Mouse (Mus musculus) spleen, postnatal 36 days (tissue): ENCODE measurements around the gene Teddm1b.

Source experiments
- DNase-seq, 2 experiments: peaks; one replicate each; pipeline ENCODE4 v3.0.0; 2022; ENCODE audit warnings: low spot score in 2 of 2, mixed read lengths in 1 of 2

Gene Teddm1b

DNA sequence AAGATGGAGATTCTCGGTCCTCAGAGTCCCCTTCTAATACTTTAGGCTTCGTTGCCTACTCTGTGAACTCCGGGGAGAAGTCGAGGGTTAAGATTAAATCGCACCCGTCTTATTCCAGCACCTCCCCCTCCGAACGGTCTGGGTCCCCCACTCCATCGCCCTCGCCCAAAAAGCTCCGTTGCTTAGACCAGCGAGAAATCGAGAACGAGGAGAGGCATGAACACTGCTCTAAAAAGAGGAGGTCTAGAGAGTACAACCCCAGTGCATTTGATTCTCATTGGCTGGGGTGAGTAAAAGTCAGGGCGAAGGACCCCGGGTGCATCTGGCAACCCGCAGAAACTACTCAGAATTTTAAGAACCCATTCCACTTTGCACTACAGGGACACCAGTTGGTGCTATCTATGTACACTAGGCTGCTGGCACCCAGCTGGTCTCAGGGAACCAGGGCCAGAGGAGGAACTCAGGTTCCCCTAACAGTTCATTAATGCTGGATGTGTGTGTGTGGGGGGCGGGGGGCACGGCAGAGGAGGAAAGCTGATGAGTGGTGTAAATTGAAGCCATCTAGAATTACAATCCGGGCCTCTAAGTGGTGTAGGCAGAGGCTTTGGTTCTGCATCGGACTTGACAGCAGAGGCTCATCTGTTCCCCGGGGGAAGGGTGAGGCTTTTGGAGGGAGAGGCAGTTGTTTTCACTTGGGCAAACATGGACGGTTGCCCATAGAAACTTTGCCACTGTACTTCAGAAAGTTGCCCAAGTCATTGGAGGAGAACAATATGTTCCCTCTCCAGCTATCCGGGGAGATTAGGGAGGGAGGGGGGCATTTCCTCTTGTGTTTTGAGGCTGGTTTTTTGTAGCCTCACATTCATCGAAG, 26.9 kb downstream of the Teddm1b start:
- peak; percentile 24 to 27 for DNase-seq

DNA sequence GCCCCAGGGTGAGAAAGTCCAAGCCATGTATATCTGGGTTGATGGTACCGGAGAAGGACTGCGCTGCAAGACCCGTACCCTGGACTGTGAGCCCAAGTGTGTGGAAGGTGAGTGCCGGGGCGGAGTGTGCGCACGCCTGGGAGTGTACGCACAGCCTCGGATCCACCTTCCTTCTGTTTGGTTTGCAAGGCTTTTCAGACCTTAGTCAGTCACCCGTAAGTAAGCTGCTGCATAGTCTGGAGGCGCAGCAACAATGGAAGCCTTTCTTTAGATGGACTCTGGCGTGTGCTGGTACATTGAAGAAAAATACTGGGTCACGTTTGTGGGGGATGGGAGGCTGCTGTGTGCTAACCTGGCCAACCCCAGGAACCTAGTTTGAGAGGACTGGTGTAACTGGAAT, 28.9 kb downstream of the Teddm1b start:
- DNase-seq = no peak

DNA sequence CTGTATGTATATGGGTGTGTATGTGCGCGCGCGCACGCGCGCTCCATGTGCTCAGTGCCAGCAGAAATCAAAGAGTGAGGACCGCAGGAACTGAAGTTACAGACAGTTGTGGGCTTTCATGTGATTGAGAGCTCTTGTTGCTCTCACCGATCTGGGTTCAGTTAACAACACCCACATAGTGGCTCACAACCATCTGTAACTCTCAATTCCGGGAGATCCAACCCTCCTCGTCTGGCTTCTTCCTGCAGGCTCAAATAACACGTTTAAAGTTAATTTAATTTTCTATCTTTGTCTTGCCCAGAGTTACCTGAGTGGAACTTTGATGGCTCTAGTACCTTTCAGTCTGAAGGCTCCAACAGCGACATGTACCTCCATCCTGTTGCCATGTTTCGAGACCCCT, 30.1 kb downstream of the Teddm1b start:
- no peak for DNase-seq

DNA sequence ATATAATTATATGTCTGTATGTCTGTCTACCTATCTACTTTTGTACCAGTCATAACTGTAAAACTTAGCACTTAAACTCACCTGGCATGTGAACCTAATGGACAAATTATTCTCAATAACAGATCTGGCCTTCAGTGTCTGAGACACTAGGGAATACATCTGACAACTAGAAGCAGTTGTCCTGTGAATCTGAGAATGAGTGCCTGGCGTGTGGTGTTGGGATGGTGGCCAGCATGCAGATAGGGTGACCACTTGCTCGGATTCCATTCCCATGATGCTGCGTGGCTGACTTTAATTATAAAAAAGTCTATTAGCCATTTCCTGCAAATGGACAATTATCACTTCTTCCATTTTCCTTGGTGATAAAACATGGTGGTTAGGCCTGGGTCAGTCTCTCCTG, 31.7 kb downstream of the Teddm1b start:
- no peak for DNase-seq

DNA sequence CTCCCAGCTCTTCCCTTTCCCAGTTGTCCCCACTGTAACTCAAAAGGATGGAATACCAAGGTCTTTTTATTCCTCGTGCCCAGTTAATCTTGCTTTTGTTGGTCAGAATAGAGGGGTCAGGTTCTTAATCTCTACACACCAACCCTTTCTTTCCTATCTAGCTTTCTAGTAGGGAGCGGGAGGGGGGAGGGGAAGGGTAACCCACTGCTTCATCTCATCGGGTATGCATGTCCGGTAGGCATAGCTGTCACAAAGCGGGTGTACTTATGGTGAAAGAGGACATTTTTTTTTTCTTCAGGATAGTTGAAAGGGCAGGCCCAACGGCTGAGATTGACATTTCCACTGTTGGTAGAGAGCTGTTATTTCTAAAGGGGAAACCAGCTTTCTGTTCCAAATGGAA, 34.1 kb downstream of the Teddm1b start:
- no peak for DNase-seq

DNA sequence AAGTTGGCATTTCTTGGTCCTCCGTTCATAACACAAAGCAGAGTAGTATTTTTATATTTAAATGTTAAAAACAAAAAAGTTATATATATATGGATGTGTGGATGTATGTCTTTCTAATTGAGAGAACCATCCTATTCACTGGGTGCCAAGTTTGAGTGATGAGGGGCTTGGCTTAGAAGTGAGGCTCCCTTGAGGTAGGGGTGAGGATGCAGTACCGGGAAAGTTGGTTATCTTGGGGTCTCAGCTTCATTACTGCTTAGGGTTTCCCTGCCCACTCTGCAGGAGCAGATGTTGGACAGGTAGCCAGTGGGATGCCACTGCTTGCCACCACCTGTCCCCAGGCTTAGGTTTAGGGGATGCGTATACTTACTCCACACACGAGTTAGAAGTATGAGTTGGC, 34.6 kb downstream of the Teddm1b start:
- DNase-seq = no peak

DNA sequence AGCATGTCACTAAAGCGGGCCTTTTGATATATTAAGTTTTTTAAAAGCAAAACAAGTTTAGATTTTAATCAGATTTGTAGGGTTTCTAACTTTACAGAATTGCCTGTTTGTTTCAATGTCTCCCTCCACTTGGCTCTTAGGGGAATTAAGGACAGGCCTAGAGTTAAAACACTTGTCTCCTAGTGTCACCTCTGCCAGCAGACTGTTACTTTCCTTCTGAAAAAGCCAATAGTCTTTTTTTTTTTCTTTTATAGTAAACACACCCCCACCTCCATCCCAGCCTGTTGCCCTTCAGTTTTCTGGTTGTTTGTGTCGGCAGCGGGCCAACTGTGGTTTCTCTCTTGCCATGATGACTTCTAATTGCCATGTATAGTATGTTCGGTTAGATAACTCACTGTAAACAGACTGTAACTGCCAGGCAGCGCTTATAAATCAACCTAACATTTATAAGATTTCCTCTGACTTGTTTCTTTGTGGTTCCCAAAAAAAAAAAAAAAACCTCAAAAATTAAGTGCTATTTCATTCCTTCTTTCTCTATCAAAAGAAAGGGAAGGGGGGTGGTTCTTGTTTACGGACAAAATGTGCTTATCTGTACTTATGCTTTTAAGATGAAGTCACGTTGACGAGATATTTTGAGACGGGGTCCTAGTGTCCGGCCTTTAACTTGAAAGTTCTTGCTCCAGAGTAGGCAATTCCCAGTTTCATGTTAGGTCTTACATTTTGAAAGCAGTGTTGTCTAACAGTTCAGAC, 35.2 kb downstream of the Teddm1b start:
- peak in 1 of 2 experiments; percentile 44 for DNase-seq

DNA sequence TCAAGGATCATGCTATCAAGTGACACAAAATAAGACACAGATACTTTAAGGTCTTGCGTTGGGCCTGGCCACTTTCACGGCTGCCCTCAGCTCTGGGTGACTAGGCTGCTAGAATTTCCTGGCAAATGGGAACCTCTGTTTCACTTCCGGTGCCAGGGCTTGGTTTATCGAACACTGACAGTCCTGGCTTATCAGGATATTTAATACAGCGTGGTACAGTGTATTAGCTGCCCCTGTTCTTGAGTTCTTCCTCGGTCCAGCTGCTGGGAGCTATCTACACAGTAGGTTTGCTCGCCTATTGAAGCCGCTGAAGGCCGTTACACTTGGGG, 35.8 kb downstream of the Teddm1b start:
- peak in 1 of 2 experiments; percentile 22 for DNase-seq

DNA sequence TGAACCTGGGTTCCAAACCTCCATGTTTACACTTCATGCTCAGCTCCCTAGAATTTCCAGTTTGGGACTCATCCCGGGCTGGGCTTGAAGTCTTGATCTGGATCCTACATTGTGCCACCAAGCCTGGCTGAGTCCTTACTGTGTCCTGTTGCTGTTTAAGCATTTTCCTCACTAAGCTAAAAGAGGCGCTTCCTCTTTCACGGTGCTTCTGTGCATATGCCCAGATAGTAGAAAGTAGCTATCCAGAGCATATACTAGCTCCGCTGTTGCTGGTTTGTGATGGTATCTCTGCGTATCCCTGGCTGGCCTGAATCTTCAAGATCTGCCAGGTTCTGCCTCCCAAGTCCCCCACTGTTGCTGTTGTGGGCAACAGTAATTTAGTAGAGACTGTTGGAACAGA, 36.3 kb downstream of the Teddm1b start:
- no peak for DNase-seq

DNA sequence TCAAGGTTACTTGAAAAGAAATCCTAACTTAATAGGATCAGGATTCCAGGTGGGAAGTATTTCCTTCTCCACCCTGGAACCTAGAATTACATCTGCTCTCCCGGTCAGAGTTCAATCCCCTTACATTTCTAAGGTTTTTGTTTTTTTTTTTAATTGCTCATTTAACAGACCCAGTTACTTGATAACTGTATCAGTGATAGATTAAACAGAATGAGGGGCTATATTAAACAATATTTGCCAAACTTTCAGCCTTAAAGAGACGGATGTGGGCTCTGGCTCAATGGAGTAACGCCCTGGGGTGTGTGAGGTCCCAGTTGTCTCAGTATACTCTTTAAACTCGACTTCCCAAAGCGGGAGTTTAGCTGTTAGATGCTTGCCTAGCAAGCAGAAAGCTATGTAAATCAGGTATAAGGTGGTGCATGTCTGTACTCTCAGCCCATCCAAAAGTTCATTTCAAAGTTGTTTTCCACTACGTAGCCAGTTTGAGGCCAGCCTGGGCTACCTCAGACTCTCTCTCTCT, 37.2 kb downstream of the Teddm1b start:
- no peak for DNase-seq

DNA sequence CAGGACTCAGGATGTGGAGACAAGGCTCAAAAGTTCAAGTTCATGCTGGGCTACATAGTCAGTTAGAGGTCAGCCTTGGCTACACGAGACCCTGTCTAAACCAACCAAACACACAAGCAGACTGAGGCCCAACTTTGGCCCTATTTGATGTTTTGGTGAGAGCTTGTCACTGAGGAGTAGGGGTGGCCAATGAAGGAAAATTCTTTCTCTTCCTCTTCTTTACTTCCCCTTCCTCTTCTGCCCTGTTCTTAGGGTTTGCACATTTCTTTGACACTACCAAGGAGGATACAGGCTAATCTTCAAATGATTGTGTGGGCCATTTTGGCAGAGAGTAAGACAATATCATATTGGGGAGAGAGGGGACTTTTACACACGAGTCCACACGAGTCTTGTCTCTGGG, 39.7 kb downstream of the Teddm1b start:
- peak in 1 of 2 experiments; percentile 9 for DNase-seq

DNA sequence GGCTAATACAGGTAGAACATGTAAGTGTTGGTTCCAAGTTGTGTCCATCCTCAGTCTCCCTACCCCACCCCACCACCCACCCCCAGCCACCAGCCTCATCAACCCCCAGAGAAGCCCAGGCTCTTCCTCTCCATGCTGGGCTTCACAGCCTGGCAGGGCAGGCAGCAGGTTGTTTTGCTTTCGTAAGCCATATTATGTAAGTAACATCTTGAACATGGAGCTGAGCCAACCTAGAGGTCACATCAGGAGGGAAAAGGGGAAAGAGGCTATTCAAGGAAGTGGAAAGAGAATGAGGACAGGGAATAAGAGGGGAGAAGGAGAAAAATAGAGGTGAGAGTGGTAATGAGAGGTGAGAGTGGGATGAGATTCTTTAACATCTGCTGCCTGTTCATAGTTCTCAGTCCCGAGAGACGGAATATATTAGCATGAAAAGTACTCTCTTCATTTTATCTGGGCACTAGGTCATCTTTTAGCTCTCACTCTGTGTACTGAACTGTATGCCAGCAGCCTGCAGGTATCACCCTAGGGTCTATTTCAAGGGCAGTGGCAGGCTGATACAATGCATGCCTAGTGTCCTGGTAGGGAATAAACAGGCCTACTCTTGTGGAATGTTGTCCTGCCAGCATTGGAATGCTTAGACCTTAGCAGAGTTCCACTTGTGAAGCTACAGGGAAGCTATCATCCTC, 44.5 kb downstream of the Teddm1b start:
- no peak for DNase-seq

DNA sequence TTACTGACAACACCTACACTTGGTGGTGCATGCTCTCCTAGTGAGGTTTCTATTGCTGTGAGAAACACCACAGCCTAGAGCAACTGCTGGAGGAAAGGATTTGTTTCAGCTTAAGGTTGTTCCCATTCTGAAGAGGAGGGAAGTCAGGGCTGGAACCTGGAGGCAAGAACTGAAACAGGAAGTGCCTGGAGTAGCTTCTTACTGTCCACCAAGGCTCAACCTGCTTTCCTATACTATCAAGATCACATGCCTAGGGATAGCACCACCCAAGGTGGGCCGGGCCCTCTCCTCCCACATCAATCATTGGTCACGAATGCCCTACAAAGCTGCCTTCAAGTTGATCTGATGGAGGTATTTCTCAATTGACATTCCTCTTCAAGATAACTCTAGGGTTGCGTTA, 47.5 kb downstream of the Teddm1b start:
- no peak for DNase-seq

DNA sequence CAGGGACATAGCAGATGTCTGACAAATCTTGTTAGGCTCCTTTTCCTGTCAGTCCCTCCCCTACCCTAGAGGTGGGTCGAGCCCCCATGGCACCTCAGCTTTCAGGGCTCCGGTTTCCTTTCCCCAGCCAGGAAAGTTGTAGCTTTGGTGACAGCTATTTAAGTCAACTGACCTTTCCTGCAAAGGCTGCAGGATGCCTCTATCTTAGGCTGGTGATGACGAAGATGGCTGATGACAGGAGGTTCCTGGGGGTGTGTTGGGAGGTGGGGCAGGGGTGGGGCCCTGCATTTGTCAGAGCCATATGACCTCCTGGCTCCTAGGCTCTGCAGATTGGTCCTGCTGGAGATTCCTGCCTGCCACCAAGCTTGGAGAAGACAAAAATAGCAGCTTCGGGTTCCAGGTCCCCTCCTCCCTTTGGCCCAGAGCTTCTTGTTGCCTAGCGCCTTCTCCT, 48.5 kb downstream of the Teddm1b start:
- DNase-seq = no peak

DNA sequence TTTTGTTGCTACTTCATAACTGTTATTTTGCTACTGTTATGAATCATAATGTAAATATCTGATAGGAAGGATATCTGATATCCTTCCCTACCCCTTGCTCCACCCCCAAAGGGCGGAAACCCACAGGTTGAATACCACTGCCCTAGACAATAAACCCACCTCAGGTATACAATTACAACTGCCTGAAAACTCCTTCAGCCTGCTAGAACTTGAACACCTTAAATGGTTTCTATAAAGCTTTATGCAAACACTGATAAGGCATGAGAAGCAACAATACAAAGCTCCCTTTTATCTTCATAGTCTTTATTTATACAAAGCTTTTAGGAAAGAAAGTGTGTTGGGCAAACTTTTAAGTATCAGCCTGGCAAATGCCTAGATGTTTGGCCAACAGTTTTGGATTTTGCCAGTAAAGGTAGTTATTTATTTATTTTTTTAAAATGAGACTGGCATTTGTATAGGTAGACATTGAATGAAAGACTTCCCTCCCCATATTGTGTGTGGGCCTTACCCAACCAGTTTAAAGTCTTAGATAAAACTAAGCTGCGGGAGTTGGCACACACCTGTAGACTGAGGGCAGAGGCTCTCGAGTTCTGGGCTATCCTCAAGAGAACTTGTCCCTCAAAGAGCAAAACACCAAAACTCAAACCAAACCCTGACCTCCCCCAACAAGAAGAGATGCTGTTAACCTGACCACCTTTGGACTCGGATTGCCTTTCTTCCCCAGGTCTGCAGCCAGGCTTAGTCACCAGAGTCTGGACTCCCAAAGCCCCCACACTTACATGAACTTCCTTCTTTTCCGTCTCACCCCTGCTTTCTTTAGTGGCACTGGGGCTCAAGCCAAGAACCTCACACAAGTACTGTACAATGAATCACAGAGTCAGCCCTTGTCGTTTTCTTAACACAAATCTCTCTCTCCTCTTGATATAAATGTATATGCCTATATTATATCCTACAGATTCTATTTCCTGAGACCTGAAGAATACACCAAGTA, 50.5 kb downstream of the Teddm1b start:
- no peak for DNase-seq
